ENCODE assay signal across 8 mouse cellular contexts in the genomic region with DNA sequence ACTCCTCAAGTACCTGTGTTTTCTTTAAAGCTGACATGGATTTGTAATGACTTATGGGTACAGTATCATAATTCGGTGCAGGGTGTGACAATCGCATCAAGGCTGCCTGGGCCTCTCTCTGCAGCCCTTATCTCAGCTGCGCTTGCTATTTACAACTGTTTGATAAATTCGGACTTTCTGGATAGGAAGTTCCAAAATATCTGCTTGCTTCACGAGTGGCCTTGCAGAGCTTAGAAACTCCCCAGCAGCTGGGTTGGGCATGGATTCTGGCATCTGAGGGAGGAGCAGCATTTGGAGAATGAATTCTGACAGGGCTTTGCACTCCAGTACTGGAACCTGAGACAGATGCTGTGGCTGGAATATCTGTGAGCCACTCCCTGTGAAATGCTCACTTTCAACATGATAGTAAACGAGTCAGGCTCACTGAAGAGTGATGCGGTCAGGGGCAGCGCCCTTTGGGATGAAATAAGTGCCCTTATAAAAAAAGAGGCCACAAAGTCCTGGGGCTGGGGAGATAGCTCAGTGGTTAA. TPM values are rescaled to one million over a fixed set of nuclear protein-coding genes. Genes with fewer than 3 reads are reported as not detected.
DNase-seq lines count a peak whose midpoint lies in the region; ATAC-seq and TF ChIP-seq lines count a peak whose summit lies in the region.

No protein-coding gene starts in this region.

- intact Hi-C loops in left cerebral cortex, adult 2 months (cut with DNase I), result no loop called here
- intact Hi-C loops in left cerebral cortex, postnatal 4 days (cut with DNase I), result no loop called here

- 0 out of 2 replicates have a peak, but pooled peaks cover 3% of the 10 kb centered on the region for H3K36me3 ChIP-seq in forebrain, embryonic 15.5 days
- H3K36me3 ChIP-seq in liver, embryonic 16.5 days (ENCODE audit: control insufficient read depth, insufficient read depth), result no peaks in the 10 kb centered on the region

- peak; percentile 70 for DNase-seq in adrenal gland, adult 8-10 months
- DNase-seq in adrenal gland, adult 2 months, result no peak
- no peak for DNase-seq in left cerebral cortex, adult 2 months (ENCODE audit: extremely low spot score in 1 of 2, low spot score in 2 of 2)
- no peak for DNase-seq in left cerebral cortex, adult 11 months (ENCODE audit: low spot score)
- DNase-seq in left cerebral cortex, postnatal 4 days, result no peak
- DNase-seq in thymus, postnatal 0 days (ENCODE audit: low spot score), result no peak

- peak overlapping the region; percentile 55 for H3K27ac ChIP-seq in left cerebral cortex, adult 2 months
- peak overlapping the region; percentile 28; the same call in 1 of the 2 replicates for H3K27ac ChIP-seq in forebrain, embryonic 15.5 days (replicated peaks)
- H3K27ac ChIP-seq in liver, embryonic 16.5 days (ENCODE audit: low read length), result peak overlapping the region; percentile 46; the same call in 1 of the 2 replicates

- 86% methylated on average over 8 of the region's 8 CpGs for WGBS in forebrain, embryonic 15.5 days
- WGBS in liver, embryonic 16.5 days (ENCODE audit: insufficient replicate concordance), result 14% methylated on average over 8 of the region's 8 CpGs

- H3K27me3 ChIP-seq in forebrain, embryonic 15.5 days, result no peaks in the 10 kb centered on the region
- no peaks in the 10 kb centered on the region for H3K27me3 ChIP-seq in liver, embryonic 16.5 days (ENCODE audit: control insufficient read depth, insufficient read depth, low read depth, low read length)

- no peak for TF ChIP-seq CTCF in left cerebral cortex, adult 2 months (IDR thresholded peaks at IDR 0.05)

- H3K9ac ChIP-seq in forebrain, embryonic 15.5 days (replicated peaks), result no peak overlapping the region
- no peak overlapping the region for H3K9ac ChIP-seq in liver, embryonic 16.5 days (ENCODE audit: low read depth, low read length)

- no peak overlapping the region for H3K4me2 ChIP-seq in forebrain, embryonic 15.5 days (replicated peaks)
- H3K4me2 ChIP-seq in liver, embryonic 16.5 days (ENCODE audit: low read depth, low read length), result peak overlapping the region; percentile 31; the same call in 1 of the 2 replicates

- H3K9me3 ChIP-seq in forebrain, embryonic 15.5 days, result no peaks in the 10 kb centered on the region
- H3K9me3 ChIP-seq in liver, embryonic 16.5 days (replicated peaks; ENCODE audit: control insufficient read depth, low read length), result no peaks in the 10 kb centered on the region

- no peak overlapping the region for H3K4me3 ChIP-seq in left cerebral cortex, adult 2 months
- H3K4me3 ChIP-seq in forebrain, embryonic 15.5 days, result no peak overlapping the region
- H3K4me3 ChIP-seq in liver, embryonic 16.5 days (ENCODE audit: low read depth, low read length), result no peak overlapping the region

- peaks cover 30% of the 10 kb centered on the region for H3K4me1 ChIP-seq in forebrain, embryonic 15.5 days
- peaks cover 20% of the 10 kb centered on the region for H3K4me1 ChIP-seq in liver, embryonic 16.5 days (ENCODE audit: control insufficient read depth, low read depth, low read length)

- no peak for ATAC-seq in forebrain, embryonic 15.5 days (replicated peaks)
- ATAC-seq in liver, embryonic 16.5 days (ENCODE audit: low read depth), result peak; percentile 65

RNA-seq across cellular contexts. Expression of a gene that starts 7.7 kb away (rescaled TPM):
- total RNA-seq in adrenal gland, adult 8-10 months (2022), result 10 to 100 TPM; 20.2 to 54.8 (median 28.3) TPM
- total RNA-seq in adrenal gland, adult 2 months (2021), result 10 to 100 TPM; 16.8 to 20.4 TPM
- 35.2 and 43.9 TPM in 2 replicates for polyA plus RNA-seq in adrenal gland, adult 2 months (2012; rRNA removed)
- total RNA-seq in left cerebral cortex, adult 2 months (2021), result 10 to 100 TPM; 19.2 to 21.3 TPM
- 11.0 and 12.4 TPM in 2 replicates for polyA plus RNA-seq in forebrain, embryonic 15.5 days (2015; fragmentation: Nextera tagmentation; extraction: Ambion mirVana)
- 0.57 and 0.92 TPM in 2 replicates for polyA plus RNA-seq in liver, embryonic 16.5 days (2015; fragmentation: Nextera tagmentation; extraction: Ambion mirVana)
- 10 to 100 TPM; 39.0 to 39.2 TPM for total RNA-seq in left cerebral cortex, postnatal 4 days (2021)
- polyA plus RNA-seq in thymus, postnatal 0 days (2015; fragmentation: Nextera tagmentation; extraction: Ambion mirVana), result 5.7 and 6.0 TPM in 2 replicates

RNA-seq across cellular contexts. Expression of a gene that starts 24.7 kb away (rescaled TPM):
- total RNA-seq in adrenal gland, adult 8-10 months (2022), result 1 to 10 TPM; 5.2 to 8.1 (median 7.1) TPM
- 1 to 10 TPM; 4.5 to 6.4 TPM for total RNA-seq in adrenal gland, adult 2 months (2021)
- polyA plus RNA-seq in adrenal gland, adult 2 months (2012; rRNA removed), result 3.3 and 4.7 TPM in 2 replicates
- 1 to 10 TPM; 3.7 to 5.4 TPM for total RNA-seq in left cerebral cortex, adult 2 months (2021)
- 24.7 and 25.5 TPM in 2 replicates for polyA plus RNA-seq in forebrain, embryonic 15.5 days (2015; fragmentation: Nextera tagmentation; extraction: Ambion mirVana)
- 4.7 and 5.0 TPM in 2 replicates for polyA plus RNA-seq in liver, embryonic 16.5 days (2015; fragmentation: Nextera tagmentation; extraction: Ambion mirVana)
- 1 to 10 TPM; 7.8 to 8.0 TPM for total RNA-seq in left cerebral cortex, postnatal 4 days (2021)
- 24.3 and 24.7 TPM in 2 replicates for polyA plus RNA-seq in thymus, postnatal 0 days (2015; fragmentation: Nextera tagmentation; extraction: Ambion mirVana)

RNA-seq across cellular contexts. Expression of a gene that starts 57.1 kb away (rescaled TPM):
- total RNA-seq in adrenal gland, adult 8-10 months (2022), result 100 to 1,000 TPM; 442 to 837 (median 596) TPM
- 100 to 1,000 TPM; 549 to 716 TPM for total RNA-seq in adrenal gland, adult 2 months (2021)
- polyA plus RNA-seq in adrenal gland, adult 2 months (2012; rRNA removed), result 1,176 and 1,311 TPM in 2 replicates
- 100 to 1,000 TPM; 332 to 333 TPM for total RNA-seq in left cerebral cortex, adult 2 months (2021)
- 250 and 263 TPM in 2 replicates for polyA plus RNA-seq in forebrain, embryonic 15.5 days (2015; fragmentation: Nextera tagmentation; extraction: Ambion mirVana)
- 309 and 359 TPM in 2 replicates for polyA plus RNA-seq in liver, embryonic 16.5 days (2015; fragmentation: Nextera tagmentation; extraction: Ambion mirVana)
- 100 to 1,000 TPM; 238 to 247 TPM for total RNA-seq in left cerebral cortex, postnatal 4 days (2021)
- 398 and 433 TPM in 2 replicates for polyA plus RNA-seq in thymus, postnatal 0 days (2015; fragmentation: Nextera tagmentation; extraction: Ambion mirVana)
